Mouse (Mus musculus): ENCODE data around the gene Dkkl1. TPM values are rescaled to one million over a fixed set of nuclear protein-coding genes. Genes with fewer than 3 reads are reported as not detected.

Gene Dkkl1
- polyA plus RNA-seq, 1 experiment from 2014 or later = 1.1 TPM

GRCm38 (mm10) chr7:45162996-45163615 lies 48.8 kb downstream of the Dkkl1 start:
- Histone ChIP-seq H3K27ac (no peak overlapping the region), H3K36me3 (peaks cover 6% of the 10 kb centered on the region; the same call in 1 of the 2 replicates), H3K9me3 (no peaks in the 10 kb centered on the region), H3K4me3 (replicated peaks) (no peak overlapping the region), H3K4me2 (no peak overlapping the region), H3K27me3 (replicated peaks) (peaks cover 55% of the 10 kb centered on the region), H3K4me1 (peaks cover 15% of the 10 kb centered on the region), H3K9ac (no peak overlapping the region)
- no peak for ATAC-seq (ENCODE audit: insufficient read depth, low FRiP score, low read depth)
- WGBS = 72% methylated on average over 9 of the region's 9 CpGs

GRCm38 (mm10) chr7:45162551-45162950 lies 49.4 kb downstream of the Dkkl1 start:
- ATAC-seq (ENCODE audit: insufficient read depth, low FRiP score, low read depth) = peak; percentile 1; the same call in 1 of the 2 replicates
- H3K27ac ChIP-seq = no peak overlapping the region
- peak overlapping the region; percentile 45 for H3K4me3 ChIP-seq (replicated peaks)
- H3K4me2 ChIP-seq = peak overlapping the region; percentile 91
- H3K27me3 ChIP-seq (replicated peaks) = peaks cover 49% of the 10 kb centered on the region
- no peak overlapping the region for H3K9ac ChIP-seq
- 25% methylated on average over 6 of the region's 6 CpGs for WGBS
- no peaks in the 10 kb centered on the region for H3K9me3 ChIP-seq
- H3K4me1 ChIP-seq = peaks cover 15% of the 10 kb centered on the region
- peaks cover 9% of the 10 kb centered on the region; the same call in 1 of the 2 replicates for H3K36me3 ChIP-seq

- 4% methylated on average over 35 of the region's 35 CpGs for WGBS
- H3K9ac ChIP-seq = 0 out of 2 replicates have a peak overlapping the region, but pooled peaks have one; percentile 2
Observed at GRCm38 (mm10) chr7:45161612-45162473, 50.1 kb downstream of the Dkkl1 start.

GRCm38 (mm10) chr7:45160866-45161265 lies 51.1 kb downstream of the Dkkl1 start:
- Histone ChIP-seq H3K9ac (no peak overlapping the region), H3K27ac (no peak overlapping the region), H3K4me1 (peaks cover 15% of the 10 kb centered on the region), H3K9me3 (no peaks in the 10 kb centered on the region), H3K4me3 (replicated peaks) (no peak overlapping the region), H3K27me3 (replicated peaks) (peaks cover 34% of the 10 kb centered on the region), H3K36me3 (peaks cover 9% of the 10 kb centered on the region; the same call in 1 of the 2 replicates), H3K4me2 (no peak overlapping the region)
- 93% methylated on average over 3 of the region's 3 CpGs for WGBS
- ATAC-seq (ENCODE audit: insufficient read depth, low FRiP score, low read depth) = no peak

More at GRCm38 (mm10) chr7:45161612-45162473, 50.1 kb downstream of the Dkkl1 start:
- ATAC-seq (ENCODE audit: insufficient read depth, low FRiP score, low read depth) = peak; percentile 85
- peak overlapping the region; percentile 6; the same call in 1 of the 2 replicates for H3K27ac ChIP-seq
- H3K4me3 ChIP-seq (replicated peaks) = peak overlapping the region; percentile 45
- no peaks in the 10 kb centered on the region for H3K9me3 ChIP-seq
- peaks cover 9% of the 10 kb centered on the region; the same call in 1 of the 2 replicates for H3K36me3 ChIP-seq
- H3K4me2 ChIP-seq = peak overlapping the region; percentile 91
- peaks cover 15% of the 10 kb centered on the region for H3K4me1 ChIP-seq
- H3K27me3 ChIP-seq (replicated peaks) = peaks cover 42% of the 10 kb centered on the region

GRCm38 (mm10) chr7:45160316-45160800 lies 51.6 kb downstream of the Dkkl1 start:
- Histone ChIP-seq H3K4me3 (replicated peaks) (no peak overlapping the region), H3K4me1 (peaks cover 16% of the 10 kb centered on the region), H3K4me2 (no peak overlapping the region), H3K27me3 (replicated peaks) (peaks cover 29% of the 10 kb centered on the region), H3K27ac (no peak overlapping the region), H3K9ac (no peak overlapping the region), H3K36me3 (peaks cover 9% of the 10 kb centered on the region; the same call in 1 of the 2 replicates), H3K9me3 (no peaks in the 10 kb centered on the region)
- WGBS = 93% methylated on average over 6 of the region's 6 CpGs
- ATAC-seq (ENCODE audit: insufficient read depth, low FRiP score, low read depth) = no peak

GRCm38 (mm10) chr7:45158991-45159390 lies 53.0 kb downstream of the Dkkl1 start:
- Histone ChIP-seq H3K27ac (no peak overlapping the region), H3K9me3 (no peaks in the 10 kb centered on the region), H3K27me3 (replicated peaks) (peaks cover 15% of the 10 kb centered on the region), H3K4me2 (no peak overlapping the region), H3K36me3 (peaks cover 9% of the 10 kb centered on the region; the same call in 1 of the 2 replicates), H3K4me3 (replicated peaks) (no peak overlapping the region), H3K9ac (no peak overlapping the region), H3K4me1 (peaks cover 17% of the 10 kb centered on the region)
- no peak for ATAC-seq (ENCODE audit: insufficient read depth, low FRiP score, low read depth)
- WGBS = 90% methylated on average over 6 of the region's 6 CpGs

Small RNA genes lying within 50 kb of the gene (microRNA-seq; reads per million reads assigned to microRNA genes)
- gene Mir7055 = not detected

Other genes with a start within 250 kb of the Dkkl1 start
- 19.3 and 19.4 TPM in 2 replicates for gene Cpt1c, start 237.3 kb downstream of the Dkkl1 start, polyA plus RNA-seq (2015; fragmentation: Nextera tagmentation; extraction: Ambion mirVana)
- 396 and 430 TPM in 2 replicates for gene Prmt1, start 225.6 kb downstream of the Dkkl1 start, polyA plus RNA-seq (2015; fragmentation: Nextera tagmentation; extraction: Ambion mirVana)
- 89.5 and 94.4 TPM in 2 replicates for gene Irf3, start 214.5 kb downstream of the Dkkl1 start, polyA plus RNA-seq (2015; fragmentation: Nextera tagmentation; extraction: Ambion mirVana)
- gene Bcl2l12, start 213.4 kb downstream of the Dkkl1 start, polyA plus RNA-seq (2015; fragmentation: Nextera tagmentation; extraction: Ambion mirVana) = 47.3 and 47.7 TPM in 2 replicates
- 32.4 and 39.3 TPM in 2 replicates for gene Scaf1, start 195.8 kb downstream of the Dkkl1 start, polyA plus RNA-seq (2015; fragmentation: Nextera tagmentation; extraction: Ambion mirVana)
- 58.0 and 59.8 TPM in 2 replicates for gene Rras, start 194.2 kb downstream of the Dkkl1 start, polyA plus RNA-seq (2015; fragmentation: Nextera tagmentation; extraction: Ambion mirVana)
- 9.1 and 9.6 TPM in 2 replicates for gene Prr12, start 159.3 kb downstream of the Dkkl1 start, polyA plus RNA-seq (2015; fragmentation: Nextera tagmentation; extraction: Ambion mirVana)
- gene Nosip, start 149.7 kb downstream of the Dkkl1 start, polyA plus RNA-seq (2015; fragmentation: Nextera tagmentation; extraction: Ambion mirVana) = 52.8 and 55.5 TPM in 2 replicates
- 20.5 and 24.7 TPM in 2 replicates for gene Prrg2, start 149.5 kb downstream of the Dkkl1 start, polyA plus RNA-seq (2015; fragmentation: Nextera tagmentation; extraction: Ambion mirVana)
- gene Rcn3, start 119.9 kb downstream of the Dkkl1 start, polyA plus RNA-seq (2015; fragmentation: Nextera tagmentation; extraction: Ambion mirVana) = 320 and 325 TPM in 2 replicates
- 92.1 and 94.1 TPM in 2 replicates for gene Fcgrt, start 108.3 kb downstream of the Dkkl1 start, polyA plus RNA-seq (2015; fragmentation: Nextera tagmentation; extraction: Ambion mirVana)
- 1,420 and 1,462 TPM in 2 replicates for gene Rps11, start 87.7 kb downstream of the Dkkl1 start, polyA plus RNA-seq (2015; fragmentation: Nextera tagmentation; extraction: Ambion mirVana)
- gene Rpl13a, start 83.4 kb downstream of the Dkkl1 start, polyA plus RNA-seq (2015; fragmentation: Nextera tagmentation; extraction: Ambion mirVana) = 1,296 and 1,308 TPM in 2 replicates
- gene Gm45713, start 75.9 kb downstream of the Dkkl1 start, polyA plus RNA-seq (2015; fragmentation: Nextera tagmentation; extraction: Ambion mirVana) = 0.42 TPM in 1 of 2 replicates, not detected in the other
- 2.2 and 2.5 TPM in 2 replicates for gene Flt3l, start 75.7 kb downstream of the Dkkl1 start, polyA plus RNA-seq (2015; fragmentation: Nextera tagmentation; extraction: Ambion mirVana)
- 80.3 and 90.0 TPM in 2 replicates for gene Pih1d1, start 57.8 kb downstream of the Dkkl1 start, polyA plus RNA-seq (2015; fragmentation: Nextera tagmentation; extraction: Ambion mirVana)
- gene Aldh16a1, start 57.6 kb downstream of the Dkkl1 start, polyA plus RNA-seq (2015; fragmentation: Nextera tagmentation; extraction: Ambion mirVana) = 49.3 and 58.7 TPM in 2 replicates
- 0.13 TPM in 1 of 2 replicates, not detected in the other for gene Slc17a7, start 48.2 kb downstream of the Dkkl1 start, polyA plus RNA-seq (2015; fragmentation: Nextera tagmentation; extraction: Ambion mirVana)
- not detected in 2 replicates for gene Gfy, start 32.6 kb downstream of the Dkkl1 start, polyA plus RNA-seq (2015; fragmentation: Nextera tagmentation; extraction: Ambion mirVana)
- not detected in 2 replicates for gene Pth2, start 31.2 kb downstream of the Dkkl1 start, polyA plus RNA-seq (2015; fragmentation: Nextera tagmentation; extraction: Ambion mirVana)
- gene Ccdc155, start 7.3 kb downstream of the Dkkl1 start, polyA plus RNA-seq (2015; fragmentation: Nextera tagmentation; extraction: Ambion mirVana) = 0.55 and 0.64 TPM in 2 replicates
- gene Tead2, start 3.6 kb upstream of the Dkkl1 start, polyA plus RNA-seq (2015; fragmentation: Nextera tagmentation; extraction: Ambion mirVana) = 123 and 141 TPM in 2 replicates
- 4.2 and 7.1 TPM in 2 replicates for gene Cd37, start 27.0 kb upstream of the Dkkl1 start, polyA plus RNA-seq (2015; fragmentation: Nextera tagmentation; extraction: Ambion mirVana)
- not detected in 2 replicates for gene Slc6a16, start 28.9 kb upstream of the Dkkl1 start, polyA plus RNA-seq (2015; fragmentation: Nextera tagmentation; extraction: Ambion mirVana)
- not detected in 2 replicates for gene Slc6a21, start 65.4 kb upstream of the Dkkl1 start, polyA plus RNA-seq (2015; fragmentation: Nextera tagmentation; extraction: Ambion mirVana)
- gene Trpm4, start 121.6 kb upstream of the Dkkl1 start, polyA plus RNA-seq (2015; fragmentation: Nextera tagmentation; extraction: Ambion mirVana) = 23.9 and 26.9 TPM in 2 replicates
- gene Hrc, start 123.1 kb upstream of the Dkkl1 start, polyA plus RNA-seq (2015; fragmentation: Nextera tagmentation; extraction: Ambion mirVana) = 1.4 and 1.5 TPM in 2 replicates
- 4.8 and 5.6 TPM in 2 replicates for gene Ppfia3, start 154.9 kb upstream of the Dkkl1 start, polyA plus RNA-seq (2015; fragmentation: Nextera tagmentation; extraction: Ambion mirVana)
- 3.5 and 4.0 TPM in 2 replicates for gene Lin7b, start 158.4 kb upstream of the Dkkl1 start, polyA plus RNA-seq (2015; fragmentation: Nextera tagmentation; extraction: Ambion mirVana)
- 225 and 247 TPM in 2 replicates for gene Snrnp70, start 183.6 kb upstream of the Dkkl1 start, polyA plus RNA-seq (2015; fragmentation: Nextera tagmentation; extraction: Ambion mirVana)
- 0.08 TPM in 1 of 2 replicates, not detected in the other for gene Kcna7, start 193.5 kb upstream of the Dkkl1 start, polyA plus RNA-seq (2015; fragmentation: Nextera tagmentation; extraction: Ambion mirVana)
- 2.6 and 2.7 TPM in 2 replicates for gene Ntf5, start 201.5 kb upstream of the Dkkl1 start, polyA plus RNA-seq (2015; fragmentation: Nextera tagmentation; extraction: Ambion mirVana)
- 0.62 TPM in 1 of 2 replicates, not detected in the other for gene Lhb, start 208.7 kb upstream of the Dkkl1 start, polyA plus RNA-seq (2015; fragmentation: Nextera tagmentation; extraction: Ambion mirVana)
- gene Gys1, start 222.7 kb upstream of the Dkkl1 start, polyA plus RNA-seq (2015; fragmentation: Nextera tagmentation; extraction: Ambion mirVana) = 34.3 and 37.7 TPM in 2 replicates
- 127 and 139 TPM in 2 replicates for gene Ruvbl2, start 225.9 kb upstream of the Dkkl1 start, polyA plus RNA-seq (2015; fragmentation: Nextera tagmentation; extraction: Ambion mirVana)
- gene Ftl1, start 247.7 kb upstream of the Dkkl1 start, polyA plus RNA-seq (2015; fragmentation: Nextera tagmentation; extraction: Ambion mirVana) = 4,747 and 4,817 TPM in 2 replicates